Comparison of ENCODE assay signal across 8 mouse cellular contexts in genomic region chr9:107551117-107551889, GRCm38 (mm10). TPM values are rescaled to one million over a fixed set of nuclear protein-coding genes. Genes with fewer than 3 reads are reported as not detected.
DNase-seq lines count a peak whose midpoint lies in the region; ATAC-seq and TF ChIP-seq lines count a peak whose summit lies in the region.

Gene Rassf1, plus strand, starts transcription at chr9:107551555.

- H3K27me3 ChIP-seq in heart, embryonic 14.5 days (ENCODE audit: control insufficient read depth, insufficient read depth, low read length) = peaks cover 12% of the 10 kb centered on the region
- no peaks in the 10 kb centered on the region for H3K27me3 ChIP-seq in kidney, postnatal 0 days (ENCODE audit: insufficient read depth, low read length)
- H3K27me3 ChIP-seq in neural tube, embryonic 13.5 days = peaks cover 56% of the 10 kb centered on the region

- H3K9ac ChIP-seq in heart, embryonic 14.5 days (ENCODE audit: low read length) = peak within 1 kb of the TSS; percentile 79
- peak within 1 kb of the TSS; percentile 68 for H3K9ac ChIP-seq in kidney, postnatal 0 days (ENCODE audit: low read depth, low read length)
- peak within 1 kb of the TSS; percentile 68 for H3K9ac ChIP-seq in neural tube, embryonic 13.5 days

- peak within 1 kb of the TSS; percentile 62 for H3K4me3 ChIP-seq in embryonic fibroblast, embryonic 13.5 days (ENCODE audit: insufficient read depth, low read length)
- H3K4me3 ChIP-seq in heart, embryonic 14.5 days (ENCODE audit: control insufficient read depth in 1 of 2, insufficient read depth in 1 of 2, low read depth in 1 of 2, low read length in 2 of 2) = peak within 1 kb of the TSS; percentile 46 to 50
- peak within 1 kb of the TSS; percentile 41 for H3K4me3 ChIP-seq in kidney, postnatal 0 days (replicated peaks; ENCODE audit: low read depth, low read length)
- peak within 1 kb of the TSS; percentile 36 for H3K4me3 ChIP-seq in neural tube, embryonic 13.5 days

- peak; percentile 10; the same call in 1 of the 2 replicates for ATAC-seq in heart, embryonic 14.5 days (ENCODE audit: insufficient number of reproducible peaks, insufficient read depth, low FRiP score, low read depth)
- 0 out of 2 replicates have a peak, but pooled peaks have one; percentile 6 for ATAC-seq in kidney, postnatal 0 days (replicated peaks; ENCODE audit: low FRiP score, low read depth)
- ATAC-seq in neural tube, embryonic 13.5 days (ENCODE audit: low read depth) = no peak

- H3K4me1 ChIP-seq in embryonic fibroblast, embryonic 13.5 days (ENCODE audit: control insufficient read depth, insufficient read depth, low read length) = peaks cover 5% of the 10 kb centered on the region; the same call in 1 of the 2 replicates
- H3K4me1 ChIP-seq in heart, embryonic 14.5 days (ENCODE audit: control insufficient read depth in 2 of 2, insufficient read depth in 2 of 2, low read length in 2 of 2) = peaks cover 25 to 48% of the 10 kb centered on the region in 2 experiments
- peaks cover 52% of the 10 kb centered on the region for H3K4me1 ChIP-seq in kidney, postnatal 0 days (replicated peaks; ENCODE audit: insufficient read depth, low read length)
- peaks cover 61% of the 10 kb centered on the region for H3K4me1 ChIP-seq in neural tube, embryonic 13.5 days (replicated peaks)

- TF ChIP-seq POLR2A in embryonic fibroblast, embryonic 13.5 days (IDR thresholded peaks at IDR 0.05; ENCODE audit: low read depth, low read length) = peak; percentile 83

- DNase-seq in 416B (ENCODE audit: low read depth) (peak; percentile 73), R1 (ENCODE audit: low read depth, low spot score) (peak; percentile 68)
- peak; percentile 85 for DNase-seq in kidney, postnatal 0 days (ENCODE audit: low spot score)
- DNase-seq in lung, adult 18-20 months = peak; percentile 78 to 80
- DNase-seq in urinary bladder, postnatal 4 days (ENCODE audit: low spot score in 2 of 2) = peak; percentile 71 to 74

- no peaks in the 10 kb centered on the region for H3K9me3 ChIP-seq in heart, embryonic 14.5 days (ENCODE audit: control insufficient read depth, low read length)
- H3K9me3 ChIP-seq in kidney, postnatal 0 days (replicated peaks; ENCODE audit: low read length) = no peaks in the 10 kb centered on the region
- no peaks in the 10 kb centered on the region for H3K9me3 ChIP-seq in neural tube, embryonic 13.5 days

- WGBS in heart, embryonic 14.5 days = 1% methylated on average over 63 of the region's 63 CpGs
- 1% methylated on average over 63 of the region's 63 CpGs for WGBS in kidney, postnatal 0 days
- 1% methylated on average over 63 of the region's 63 CpGs for WGBS in neural tube, embryonic 13.5 days

- peak within 1 kb of the TSS; percentile 88 for H3K4me2 ChIP-seq in heart, embryonic 14.5 days (ENCODE audit: low read length)
- peak within 1 kb of the TSS; percentile 75 for H3K4me2 ChIP-seq in kidney, postnatal 0 days (ENCODE audit: low read length)
- H3K4me2 ChIP-seq in neural tube, embryonic 13.5 days = peak within 1 kb of the TSS; percentile 97

- H3K27ac ChIP-seq in embryonic fibroblast, embryonic 13.5 days (ENCODE audit: insufficient read depth, low read length) = peak within 1 kb of the TSS; percentile 27
- H3K27ac ChIP-seq in heart, embryonic 14.5 days (replicated peaks in 1 of 2; ENCODE audit: control insufficient read depth in 1 of 2, insufficient read depth in 1 of 2, low read depth in 2 of 2, low read length in 2 of 2) = peak within 1 kb of the TSS; percentile 9 to 57; a peak in 3 of 4 replicates
- peak within 1 kb of the TSS; percentile 76 for H3K27ac ChIP-seq in kidney, postnatal 0 days
- 0 out of 2 replicates have a peak within 1 kb of the TSS, but pooled peaks have one; percentile 28 for H3K27ac ChIP-seq in neural tube, embryonic 13.5 days (replicated peaks)

- 0 out of 2 replicates have a peak, but pooled peaks cover under 1% of the 10 kb centered on the region for H3K36me3 ChIP-seq in heart, embryonic 14.5 days (ENCODE audit: control insufficient read depth, insufficient read depth, low read length)
- H3K36me3 ChIP-seq in kidney, postnatal 0 days (ENCODE audit: insufficient read depth, low read length) = no peaks in the 10 kb centered on the region
- H3K36me3 ChIP-seq in neural tube, embryonic 13.5 days = no peaks in the 10 kb centered on the region

- TF ChIP-seq CTCF in embryonic fibroblast, embryonic 13.5 days (IDR thresholded peaks at IDR 0.05; ENCODE audit: borderline replicate concordance, insufficient read depth, low read length) = no peak
- TF ChIP-seq CTCF in kidney, postnatal 0 days (IDR thresholded peaks at IDR 0.05; ENCODE audit: low read depth) = no peak

RNA-seq across cellular contexts. Expression of gene Rassf1, which starts in this region (rescaled TPM):
- 72.6 and 86.5 TPM in 2 replicates for polyA plus RNA-seq in embryonic fibroblast, embryonic 13.5 days (2011; ENCODE audit: insufficient read length, low read depth, missing spikeins)
- 42.5 and 47.7 TPM in 2 replicates for polyA plus RNA-seq in heart, embryonic 14.5 days (2014; fragmentation: Nextera tagmentation; extraction: Ambion mirVana)
- 49.8 and 53.6 TPM in 2 replicates for polyA plus RNA-seq in kidney, postnatal 0 days (2015; fragmentation: Nextera tagmentation; extraction: Ambion mirVana)
- polyA plus RNA-seq in neural tube, embryonic 13.5 days (2015; fragmentation: Nextera tagmentation; extraction: Ambion mirVana) = 35.4 and 39.0 TPM in 2 replicates
